Mouse (Mus musculus) forebrain, embryonic 13.5 days (tissue): ENCODE results near the gene Glrx2. TPM values are rescaled to one million over a fixed set of nuclear protein-coding genes. Genes with fewer than 3 reads are reported as not detected.
A peak's percentile ranks its signal among the peaks of the same experiment; 100 is the strongest.

ENCODE experiments used
- ATAC-seq: fragments of 200-750 bp; cut with Nextera tagmentation; 2 replicates; pipeline ENCODE4 v1.8.0; 2017
- H3K27ac ChIP-seq: fragments of 300-500 bp; sonication (generic); 2 replicates; pipeline ENCODE4 v1.5.1; 2015; ENCODE audit warnings: inconsistent platforms, mild to moderate bottlenecking, moderate library complexity
- H3K27me3 ChIP-seq: fragments of 300-500 bp; sonication (generic); 2 replicates; pipeline ENCODE4 v1.6.1; 2015; ENCODE audit warnings: mild to moderate bottlenecking, inconsistent platforms
- H3K36me3 ChIP-seq: fragments of 300-500 bp; sonication (generic); 2 replicates; pipeline ENCODE4 v1.6.1; 2015; ENCODE audit warnings: mild to moderate bottlenecking, inconsistent platforms; ENCODE audit not compliant: poor library complexity, severe bottlenecking
- H3K4me1 ChIP-seq: fragments of 300-500 bp; sonication (generic); 2 replicates; pipeline ENCODE4 v1.6.1; 2015; ENCODE audit warnings: inconsistent platforms
- H3K4me2 ChIP-seq: fragments of 300-500 bp; sonication (generic); 2 replicates; pipeline ENCODE4 v1.6.1; 2015; ENCODE audit warnings: inconsistent platforms, mild to moderate bottlenecking, moderate library complexity
- H3K4me3 ChIP-seq: fragments of 300-500 bp; sonication (generic); 2 replicates; pipeline ENCODE4 v1.5.1; 2015; ENCODE audit warnings: mild to moderate bottlenecking, inconsistent platforms
- H3K9ac ChIP-seq: fragments of 300-500 bp; sonication (generic); 2 replicates; pipeline ENCODE4 v1.6.1; 2015; ENCODE audit warnings: mild to moderate bottlenecking, inconsistent platforms
- H3K9me3 ChIP-seq: fragments of 300-500 bp; sonication (generic); replicated peaks from 2 replicates; pipeline ENCODE4 v1.6.1; 2016; ENCODE audit warnings: inconsistent platforms
- WGBS: fragments of 180-500 bp; shearing (Covaris S2); methylation state at CpG from one replicate; pipeline ENCODE4 v1.1.7; 2015; 5-methylcytosine and 5-hydroxymethylcytosine counted together
- polyA plus RNA-seq: library from polyadenylated mRNA; unstranded; fragments of >200 nt; fragmentation: Nextera tagmentation; extraction: Ambion mirVana; gene quantifications from 2 replicates; pipeline ENCODE4 v1.2.1, GENCODE M21; 2015

Glrx2 gene
- polyA plus RNA-seq, 1 experiment from 2014 or later, result 192 TPM

DNA sequence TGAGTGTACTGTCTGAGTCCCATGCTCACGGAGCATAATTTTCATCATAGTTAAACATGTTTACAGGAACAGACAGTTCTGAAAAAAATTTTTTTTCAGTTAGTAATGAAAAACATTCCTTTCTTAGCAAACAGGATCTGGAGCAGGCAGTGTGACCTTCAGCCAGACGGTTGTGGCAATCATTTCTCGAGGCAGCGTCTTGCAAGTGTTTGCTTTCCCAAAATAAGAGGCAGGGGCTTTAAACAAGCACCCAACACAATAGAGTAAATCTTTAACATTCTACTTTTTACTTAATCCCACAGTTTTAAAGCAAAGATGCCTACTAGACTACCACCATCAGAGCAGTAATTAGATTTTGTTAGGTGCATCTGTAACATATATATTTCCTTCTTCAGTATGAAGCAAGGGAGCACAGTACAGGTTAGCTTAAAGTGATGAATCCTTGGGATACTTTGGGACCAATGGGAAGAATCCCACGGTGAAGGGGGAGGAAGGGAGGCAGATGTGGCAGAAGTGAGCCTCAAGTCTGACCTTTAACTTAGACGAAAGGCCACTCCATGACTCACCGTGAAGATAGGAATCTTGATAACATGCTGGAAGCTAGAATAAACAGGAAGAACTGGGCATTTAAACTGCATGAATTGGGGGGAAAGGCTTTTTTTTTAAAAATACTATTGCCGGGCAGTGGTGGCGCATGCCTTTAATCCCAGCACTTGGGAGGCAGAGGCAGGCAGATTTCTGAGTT lies 11.7 kb downstream of the Glrx2 start:
- ATAC-seq, result no peak
- Histone ChIP-seq H3K4me2 (no peak overlapping the region), H3K9me3 (no peaks in the 10 kb centered on the region), H3K4me1 (no peaks in the 10 kb centered on the region), H3K36me3 (no peaks in the 10 kb centered on the region), H3K9ac (no peak overlapping the region), H3K4me3 (no peak overlapping the region), H3K27me3 (no peaks in the 10 kb centered on the region), H3K27ac (no peak overlapping the region)
- WGBS, result 90% methylated on average over 9 of the region's 9 CpGs

DNA sequence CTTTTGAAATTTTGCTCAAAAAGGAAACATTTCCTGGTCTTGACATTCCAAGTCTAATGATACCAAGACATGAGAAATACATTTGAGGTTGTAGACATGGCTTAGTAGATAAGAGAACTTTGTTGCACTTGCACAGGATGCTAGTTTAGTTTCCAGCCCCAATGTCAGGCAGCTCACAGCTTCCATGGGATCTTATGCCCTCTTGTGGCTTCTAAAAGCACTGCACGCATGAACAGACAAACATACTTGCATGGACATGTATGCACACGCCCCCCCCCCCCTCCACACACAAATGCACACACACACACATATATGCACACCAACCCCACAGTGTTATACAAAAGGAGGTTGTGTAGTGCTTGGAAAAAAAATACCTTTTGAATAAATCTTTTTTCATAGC lies 14.8 kb downstream of the Glrx2 start:
- Histone ChIP-seq H3K9ac (no peak overlapping the region), H3K4me2 (no peak overlapping the region), H3K36me3 (no peaks in the 10 kb centered on the region), H3K4me3 (no peak overlapping the region), H3K9me3 (no peaks in the 10 kb centered on the region), H3K27ac (no peak overlapping the region), H3K4me1 (no peaks in the 10 kb centered on the region), H3K27me3 (no peaks in the 10 kb centered on the region)
- 75% methylated on average over 2 of the region's 2 CpGs for WGBS
- ATAC-seq, result no peak

DNA sequence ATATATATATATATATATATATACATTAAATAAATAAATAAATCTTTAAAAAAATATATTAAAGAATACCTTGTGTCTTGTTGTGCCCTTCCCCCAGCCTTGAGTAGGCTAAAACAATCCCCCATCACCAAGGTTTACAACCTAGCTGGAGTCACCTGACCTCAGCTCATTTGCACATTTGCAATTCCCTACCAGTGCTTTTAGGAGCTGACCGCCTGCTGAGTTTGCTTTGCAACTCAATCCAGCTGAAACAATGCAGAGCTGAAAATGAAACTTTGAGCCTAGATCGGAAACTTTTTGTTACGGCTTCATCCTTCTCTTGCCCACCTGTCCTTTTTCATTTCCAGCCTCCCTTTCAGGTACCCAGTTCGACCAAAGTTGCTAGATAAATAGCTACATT lies 15.6 kb downstream of the Glrx2 start:
- Histone ChIP-seq H3K4me3 (no peak overlapping the region), H3K36me3 (no peaks in the 10 kb centered on the region), H3K27me3 (no peaks in the 10 kb centered on the region), H3K9me3 (no peaks in the 10 kb centered on the region), H3K9ac (no peak overlapping the region), H3K4me2 (no peak overlapping the region), H3K27ac (no peak overlapping the region), H3K4me1 (no peaks in the 10 kb centered on the region)
- no peak for ATAC-seq
- 42% methylated on average over 4 of the region's 4 CpGs for WGBS

DNA sequence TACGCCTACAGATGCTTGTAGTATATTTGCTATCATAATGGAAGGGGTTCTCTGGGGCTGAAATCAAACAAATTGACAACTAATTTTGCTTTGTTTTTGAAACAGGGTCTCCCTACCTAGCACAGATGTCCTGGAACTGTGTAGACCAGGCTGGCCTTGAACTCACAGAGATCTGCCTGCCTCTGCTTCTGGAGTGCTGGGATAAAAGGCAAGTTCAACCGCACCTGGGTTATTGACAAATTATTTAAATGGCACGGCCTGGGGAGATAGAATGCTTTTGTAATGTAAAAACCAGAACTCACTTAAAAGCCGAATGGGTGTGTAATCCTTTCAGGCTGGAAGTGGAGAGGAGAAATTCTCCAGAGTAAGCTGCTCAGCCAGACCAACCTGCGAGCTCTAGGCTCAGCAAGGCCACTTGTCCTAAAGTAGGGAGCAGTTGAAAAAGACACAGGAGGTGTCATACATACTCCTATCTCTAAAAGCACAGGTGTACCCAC lies 17.8 kb downstream of the Glrx2 start:
- H3K4me2 ChIP-seq, result no peak overlapping the region
- H3K4me3 ChIP-seq, result no peak overlapping the region
- no peaks in the 10 kb centered on the region for H3K36me3 ChIP-seq
- no peak for ATAC-seq
- WGBS, result 73% methylated on average over 5 of the region's 5 CpGs
- H3K4me1 ChIP-seq, result no peaks in the 10 kb centered on the region
- H3K27me3 ChIP-seq, result no peaks in the 10 kb centered on the region
- H3K9me3 ChIP-seq, result no peaks in the 10 kb centered on the region
- no peak overlapping the region for H3K9ac ChIP-seq
- no peak overlapping the region for H3K27ac ChIP-seq

DNA sequence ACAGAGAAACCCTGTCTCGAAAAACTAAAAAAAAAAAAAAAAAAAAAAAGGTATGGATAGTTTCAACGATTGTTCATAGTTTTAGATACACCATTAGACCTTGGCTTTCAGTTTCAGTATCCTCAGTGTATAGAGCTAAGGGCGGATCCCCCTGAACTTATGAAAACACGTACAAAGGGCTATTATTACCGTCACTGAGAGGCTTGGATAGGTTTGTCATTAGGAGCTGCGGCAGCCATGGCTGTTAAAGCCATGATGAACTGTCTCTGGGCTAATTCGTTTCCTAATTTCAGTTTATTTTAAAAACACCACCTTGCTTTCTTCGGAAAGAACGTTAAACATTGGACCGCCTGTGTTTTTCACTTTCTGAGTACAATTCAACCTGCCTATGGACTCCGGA lies 22.7 kb downstream of the Glrx2 start:
- Histone ChIP-seq H3K4me2 (peak overlapping the region; percentile 76), H3K4me1 (peaks cover 29% of the 10 kb centered on the region), H3K27ac (no peak overlapping the region), H3K4me3 (peak overlapping the region; percentile 71), H3K9ac (peak overlapping the region; percentile 80), H3K9me3 (no peaks in the 10 kb centered on the region), H3K36me3 (peaks cover 13% of the 10 kb centered on the region), H3K27me3 (no peaks in the 10 kb centered on the region)
- peak; percentile 4; the same call in 1 of the 2 replicates for ATAC-seq
- WGBS, result 28% methylated on average over 11 of the region's 11 CpGs

DNA sequence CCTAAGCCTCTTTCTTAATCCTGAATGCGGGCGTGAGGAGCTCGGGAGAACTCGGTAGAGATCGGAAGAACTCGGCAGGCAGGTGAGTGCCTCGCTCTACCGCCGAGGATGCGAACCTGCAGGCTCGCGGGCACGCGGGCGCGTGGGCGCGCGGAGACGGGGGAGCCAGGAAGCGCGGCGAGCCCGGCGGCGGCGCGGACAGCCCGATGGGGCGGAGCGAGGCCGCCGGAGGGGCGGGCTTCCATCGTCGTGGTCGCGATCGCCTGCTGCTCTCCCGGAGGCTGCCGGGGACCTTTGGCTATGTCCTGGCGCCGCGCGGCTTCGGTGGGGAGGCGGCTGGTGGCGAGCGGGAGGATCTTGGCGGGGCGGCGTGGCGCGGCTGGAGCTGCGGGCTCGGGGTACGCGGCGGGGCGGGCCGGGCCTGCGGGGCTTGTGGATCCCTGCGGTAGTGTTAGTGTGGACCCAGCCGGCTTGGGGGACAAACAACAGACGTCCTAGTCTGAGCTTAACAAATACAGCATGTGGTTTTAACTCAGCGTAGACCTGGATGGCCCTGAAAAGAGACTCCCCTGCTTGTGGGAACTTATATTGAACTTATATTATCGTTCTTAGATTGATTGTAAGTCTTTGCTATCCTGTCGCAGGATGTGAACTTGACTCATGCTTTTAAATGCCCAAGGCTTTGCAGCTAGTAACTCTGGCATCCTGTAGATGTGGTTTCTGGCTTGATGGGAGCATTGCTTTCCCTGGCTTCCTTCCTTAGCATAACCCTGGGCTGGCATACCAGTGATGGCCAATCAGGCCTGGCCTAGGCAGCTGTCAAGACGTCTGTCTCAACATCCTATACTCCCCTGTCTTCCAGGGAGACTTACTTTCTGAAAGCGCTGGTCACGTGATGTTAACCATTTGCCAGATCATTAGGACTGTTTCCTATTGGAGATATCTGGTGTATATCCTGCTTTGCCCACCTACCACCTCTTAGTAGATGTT lies 23.5 kb downstream of the Glrx2 start:
- no peaks in the 10 kb centered on the region for H3K27me3 ChIP-seq
- H3K4me2 ChIP-seq, result peak overlapping the region; percentile 76
- H3K9me3 ChIP-seq, result no peaks in the 10 kb centered on the region
- H3K27ac ChIP-seq, result peak overlapping the region; percentile 88
- H3K36me3 ChIP-seq, result peaks cover 22% of the 10 kb centered on the region
- WGBS, result 2% methylated on average over 53 of the region's 71 CpGs
- H3K9ac ChIP-seq, result peak overlapping the region; percentile 80
- peak overlapping the region; percentile 71 for H3K4me3 ChIP-seq
- H3K4me1 ChIP-seq, result peaks cover 29% of the 10 kb centered on the region
- peak; percentile 90 for ATAC-seq

DNA sequence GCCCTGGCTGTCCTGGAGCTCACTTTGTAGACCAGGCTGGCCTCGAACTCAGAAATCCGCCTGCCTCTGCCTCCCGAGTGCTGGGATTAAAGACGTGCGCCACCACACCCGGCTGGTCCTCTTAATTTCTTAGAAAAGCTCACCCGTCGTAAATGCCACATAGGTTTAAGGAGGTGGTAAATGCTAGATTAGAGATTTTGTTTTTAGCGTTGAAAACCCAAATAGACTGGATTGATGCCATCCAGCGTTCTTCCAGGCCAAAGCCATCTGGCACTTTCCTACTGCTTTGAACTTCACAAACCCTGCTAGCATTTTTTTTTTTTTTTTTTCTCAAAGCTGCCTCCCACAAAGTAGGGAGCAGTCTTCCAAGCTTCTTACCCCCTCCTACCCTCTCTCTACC lies 24.4 kb downstream of the Glrx2 start:
- H3K4me3 ChIP-seq, result no peak overlapping the region

DNA sequence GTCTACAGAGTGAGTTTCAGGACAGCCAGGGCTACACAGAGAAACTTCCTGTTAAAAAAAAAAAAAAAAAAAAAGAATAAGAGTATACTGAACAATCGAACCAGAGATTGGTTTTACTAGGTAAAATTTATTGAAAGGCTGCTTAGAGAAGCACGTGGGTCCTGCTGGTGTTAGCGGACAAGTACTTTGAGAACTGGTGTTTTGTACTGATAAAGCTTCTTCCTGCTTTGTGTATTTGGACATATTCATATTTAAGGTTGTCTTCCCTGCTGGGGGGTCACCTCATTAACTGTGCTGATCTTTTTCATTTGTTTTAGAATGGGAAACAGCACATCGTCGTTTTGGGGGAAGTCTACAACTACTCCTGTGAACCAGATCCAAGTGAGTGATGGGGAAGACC lies 25.2 kb downstream of the Glrx2 start:
- peaks cover 29% of the 10 kb centered on the region for H3K4me1 ChIP-seq
- H3K27me3 ChIP-seq, result no peaks in the 10 kb centered on the region
- no peak overlapping the region for H3K4me2 ChIP-seq
- H3K9me3 ChIP-seq, result no peaks in the 10 kb centered on the region
- ATAC-seq, result no peak
- H3K27ac ChIP-seq, result no peak overlapping the region
- H3K4me3 ChIP-seq, result no peak overlapping the region
- H3K36me3 ChIP-seq, result peaks cover 39% of the 10 kb centered on the region
- H3K9ac ChIP-seq, result no peak overlapping the region
- WGBS, result 65% methylated on average over 5 of the region's 5 CpGs

More for the DNA sequence above, 24.4 kb downstream of the Glrx2 start:
- Histone ChIP-seq H3K36me3 (peaks cover 31% of the 10 kb centered on the region), H3K27ac (no peak overlapping the region), H3K4me2 (peak overlapping the region; percentile 76), H3K4me1 (peaks cover 29% of the 10 kb centered on the region), H3K9me3 (no peaks in the 10 kb centered on the region), H3K27me3 (no peaks in the 10 kb centered on the region), H3K9ac (no peak overlapping the region)
- WGBS, result 79% methylated on average over 8 of the region's 10 CpGs
- ATAC-seq, result no peak

DNA sequence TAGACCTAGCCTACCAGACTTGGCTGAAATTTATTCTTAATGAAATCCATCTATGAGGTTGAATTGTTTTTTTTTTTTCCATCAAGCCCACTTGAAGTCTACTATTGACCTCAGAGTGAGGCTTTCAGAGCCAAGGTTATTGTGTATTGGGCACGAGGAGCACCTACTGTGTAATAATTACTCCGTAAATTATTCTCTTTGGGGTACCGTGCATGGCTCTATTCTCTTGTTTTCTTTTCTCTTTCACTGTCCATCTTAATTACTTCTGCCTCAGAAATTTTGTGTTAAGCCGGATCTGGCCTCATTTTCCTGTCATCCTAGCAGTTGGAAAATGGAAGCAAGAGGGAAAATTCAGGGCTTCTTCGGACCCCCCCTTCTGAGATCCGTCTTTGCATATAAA lies 26.0 kb downstream of the Glrx2 start:
- Histone ChIP-seq H3K4me1 (peaks cover 29% of the 10 kb centered on the region), H3K9ac (0 out of 2 replicates have a peak overlapping the region, but pooled peaks have one; percentile 34), H3K9me3 (no peaks in the 10 kb centered on the region), H3K4me2 (peak overlapping the region; percentile 36), H3K27ac (peak overlapping the region; percentile 66), H3K4me3 (no peak overlapping the region), H3K27me3 (no peaks in the 10 kb centered on the region), H3K36me3 (peaks cover 47% of the 10 kb centered on the region)
- peak; percentile 31; the same call in 1 of the 2 replicates for ATAC-seq
- 5% methylated on average over 6 of the region's 6 CpGs for WGBS

DNA sequence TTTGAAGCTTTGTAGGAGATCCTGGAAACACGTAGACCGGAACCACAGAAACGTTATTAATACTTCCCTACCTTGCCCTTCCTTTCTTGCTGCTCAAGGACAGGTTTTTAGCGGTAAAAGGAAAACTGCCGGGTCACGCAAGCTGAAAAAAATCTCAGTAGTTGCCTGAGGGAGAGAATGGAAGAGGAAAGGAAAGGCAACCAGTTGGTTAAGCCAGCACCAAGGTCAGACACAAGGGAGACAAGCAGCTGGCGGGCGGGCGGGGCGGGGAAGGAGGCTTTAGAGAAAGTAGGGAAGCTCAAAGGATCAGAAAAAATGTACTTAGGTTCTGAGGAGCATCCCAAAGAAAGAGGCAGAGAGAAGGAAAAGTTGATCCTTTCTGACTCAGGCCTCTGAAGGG lies 29.7 kb downstream of the Glrx2 start:
- Histone ChIP-seq H3K27me3 (no peaks in the 10 kb centered on the region), H3K36me3 (peaks cover 69% of the 10 kb centered on the region), H3K9me3 (no peaks in the 10 kb centered on the region), H3K4me3 (no peak overlapping the region), H3K4me2 (no peak overlapping the region), H3K27ac (no peak overlapping the region), H3K9ac (no peak overlapping the region), H3K4me1 (peaks cover 18% of the 10 kb centered on the region)
- ATAC-seq, result no peak
- WGBS, result 87% methylated on average over 10 of the region's 10 CpGs

DNA sequence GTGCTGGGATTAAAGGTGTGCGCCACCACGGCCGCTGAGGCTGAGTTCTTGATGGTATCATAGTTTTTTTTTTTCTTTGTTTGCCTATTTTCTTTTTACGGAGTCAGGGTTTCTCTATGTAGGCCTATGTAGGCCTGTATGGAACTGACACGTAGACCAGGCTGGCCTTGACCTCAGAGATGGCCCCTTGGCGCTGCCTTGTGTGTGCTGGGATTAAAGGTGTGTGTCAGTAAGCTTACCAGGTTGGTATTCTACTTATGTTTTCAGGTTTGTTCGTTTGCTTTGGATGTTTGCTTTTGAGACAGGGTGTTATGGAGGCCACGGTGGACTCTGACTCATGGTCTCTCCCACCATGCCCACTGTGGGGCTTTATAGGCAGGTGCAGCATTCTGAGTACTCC lies 46.0 kb downstream of the Glrx2 start:
- no peaks in the 10 kb centered on the region for H3K4me1 ChIP-seq
- H3K4me3 ChIP-seq, result no peak overlapping the region
- no peaks in the 10 kb centered on the region for H3K9me3 ChIP-seq
- 93% methylated on average over 8 of the region's 8 CpGs for WGBS
- H3K27ac ChIP-seq, result no peak overlapping the region
- H3K9ac ChIP-seq, result no peak overlapping the region
- no peak overlapping the region for H3K4me2 ChIP-seq
- ATAC-seq, result no peak
- peaks cover 77% of the 10 kb centered on the region for H3K36me3 ChIP-seq
- no peaks in the 10 kb centered on the region for H3K27me3 ChIP-seq

DNA sequence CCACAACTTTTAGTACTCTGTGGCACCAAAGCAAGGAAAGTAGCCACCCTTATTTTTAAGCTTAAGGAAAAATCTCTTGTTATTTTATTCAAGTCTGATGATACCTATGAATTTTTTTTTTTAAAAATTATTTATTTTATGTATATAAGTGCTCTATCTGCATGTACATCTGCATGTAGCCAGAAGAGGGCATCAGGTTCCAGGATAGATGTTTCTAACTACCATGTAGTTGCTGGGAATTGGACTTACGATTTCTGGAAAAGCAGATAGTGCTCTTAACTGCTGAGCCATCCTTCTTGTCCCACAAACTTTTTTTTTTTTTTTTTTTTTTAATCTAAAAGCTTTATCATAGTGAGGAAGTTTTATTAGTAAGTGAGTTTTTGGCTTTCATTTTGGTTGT lies 48.3 kb downstream of the Glrx2 start:
- Histone ChIP-seq H3K9ac (no peak overlapping the region), H3K9me3 (no peaks in the 10 kb centered on the region), H3K27ac (no peak overlapping the region), H3K4me2 (no peak overlapping the region), H3K27me3 (no peaks in the 10 kb centered on the region), H3K4me1 (no peaks in the 10 kb centered on the region), H3K36me3 (peaks cover 63% of the 10 kb centered on the region), H3K4me3 (no peak overlapping the region)
- no peak for ATAC-seq
- 76% methylated on average over 1 of the region's 1 CpGs for WGBS
